Mouse (Mus musculus) CD4-positive helper T cell, adult 2 months (primary cell): ENCODE measurements around the gene Vpreb1.

ENCODE experiments used
- DNase-seq: peaks from one replicate; pipeline ENCODE4 v3.0.0-alpha.2; 2012; ENCODE audit warnings: low read depth, missing footprints, low spot score

Vpreb1 gene

GRCm38 (mm10) chr16:16870617-16871331, at the start of gene Vpreb1, which contains the start of gene Top3b:
TSS of gene Vpreb1 (minus strand) at chr16:16870843.
TSS of gene Top3b (plus strand) at chr16:16870736.
- peak; percentile 93 for DNase-seq

DNA sequence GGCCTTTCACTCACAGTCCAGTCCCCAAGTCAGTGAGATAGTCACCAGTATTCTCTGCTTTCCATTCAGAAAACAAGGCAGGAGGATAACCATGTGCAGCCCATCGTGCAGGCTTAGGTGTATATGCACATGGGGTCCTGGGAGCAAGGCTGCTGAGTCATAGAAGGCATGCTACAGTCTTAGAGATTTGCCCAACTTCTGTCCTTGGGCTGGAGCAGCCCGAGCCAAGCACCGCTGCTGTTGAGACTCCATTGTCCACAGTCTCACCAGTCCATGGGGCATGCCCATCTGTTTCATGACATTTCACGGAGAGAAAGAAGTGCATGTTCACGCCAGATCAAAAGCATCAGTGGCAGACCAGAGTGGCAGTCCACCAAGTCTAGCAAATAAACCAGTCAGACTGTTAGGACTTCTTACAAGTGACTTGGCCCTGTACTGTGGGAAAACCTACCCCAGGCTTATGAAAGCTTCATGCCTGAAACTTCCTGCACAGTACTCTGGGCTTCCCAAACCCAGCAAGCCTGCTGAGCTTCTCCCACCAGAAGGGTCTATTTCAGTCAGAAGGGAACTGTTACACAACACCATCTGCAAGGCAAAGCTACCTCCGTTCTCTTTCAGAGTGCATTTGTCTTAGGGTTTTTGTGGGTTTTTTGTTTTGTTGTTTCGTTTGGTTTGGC, 47.9 kb upstream of the Vpreb1 start:
- DNase-seq, result no peak

DNA sequence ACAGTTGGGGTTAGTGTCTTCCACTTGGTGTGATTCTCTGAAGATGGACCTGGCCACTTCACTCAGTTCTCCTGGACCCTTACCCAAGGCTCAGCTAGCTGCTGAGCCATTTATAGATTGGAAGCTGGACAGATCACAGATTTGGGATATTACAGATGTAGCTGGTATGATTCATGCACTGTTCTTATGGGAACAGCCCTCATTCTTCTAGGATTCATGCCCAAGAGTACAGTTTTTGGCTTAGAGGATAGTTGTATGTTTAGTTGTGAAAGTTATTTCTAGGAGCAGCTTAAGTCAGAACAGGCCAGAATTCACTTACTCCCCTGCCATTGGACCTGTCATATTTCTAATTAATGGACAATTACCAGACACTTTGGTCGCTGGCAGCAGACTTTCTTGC, 42.8 kb upstream of the Vpreb1 start:
- no peak for DNase-seq

DNA sequence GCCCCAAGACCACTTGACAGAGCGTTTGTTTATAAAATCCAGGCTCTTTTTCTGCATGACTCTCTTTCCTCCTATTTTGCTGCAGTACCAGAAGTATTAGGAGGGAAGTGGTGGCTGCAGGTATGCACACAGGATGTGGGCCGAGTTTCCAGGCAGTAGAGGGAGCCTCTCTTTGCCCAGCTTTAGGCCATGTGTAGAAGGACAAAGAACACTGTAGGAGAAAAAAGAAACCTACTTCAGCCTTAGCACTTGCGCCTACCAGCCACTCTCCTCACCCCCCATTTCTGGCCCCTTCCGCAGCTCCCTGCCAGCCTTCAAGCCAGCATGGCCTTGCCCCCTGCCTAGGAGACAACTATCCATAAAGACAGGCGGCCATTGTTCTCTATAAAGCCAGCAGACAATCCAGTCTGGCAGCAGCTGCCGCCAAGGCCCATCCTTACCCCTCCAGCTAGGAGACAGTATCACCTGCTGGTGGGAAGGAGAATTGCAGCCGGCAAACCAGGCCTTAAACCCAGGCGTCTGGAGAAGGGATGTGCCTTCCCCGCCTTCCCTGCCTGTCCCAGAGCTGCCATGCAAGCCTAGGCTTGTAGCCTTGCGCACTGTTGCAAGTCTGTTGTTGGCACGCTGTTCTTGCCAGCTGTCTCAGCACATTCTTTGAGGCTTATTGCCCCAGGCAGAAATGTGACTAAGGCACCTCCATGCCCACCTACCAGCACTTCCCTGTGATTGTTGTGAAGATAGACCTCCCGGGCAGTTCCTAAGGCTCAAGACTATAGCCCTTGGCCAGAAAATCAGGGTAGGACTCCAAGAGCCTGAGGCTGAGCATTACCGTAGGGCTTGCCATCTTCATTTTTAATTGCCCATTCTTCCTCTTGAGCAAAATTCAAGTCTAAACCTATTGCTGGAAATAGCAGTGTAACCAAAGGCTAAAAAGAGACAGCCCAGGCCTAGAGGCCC, 41.3 kb upstream of the Vpreb1 start:
- peak; percentile 74 for DNase-seq

DNA sequence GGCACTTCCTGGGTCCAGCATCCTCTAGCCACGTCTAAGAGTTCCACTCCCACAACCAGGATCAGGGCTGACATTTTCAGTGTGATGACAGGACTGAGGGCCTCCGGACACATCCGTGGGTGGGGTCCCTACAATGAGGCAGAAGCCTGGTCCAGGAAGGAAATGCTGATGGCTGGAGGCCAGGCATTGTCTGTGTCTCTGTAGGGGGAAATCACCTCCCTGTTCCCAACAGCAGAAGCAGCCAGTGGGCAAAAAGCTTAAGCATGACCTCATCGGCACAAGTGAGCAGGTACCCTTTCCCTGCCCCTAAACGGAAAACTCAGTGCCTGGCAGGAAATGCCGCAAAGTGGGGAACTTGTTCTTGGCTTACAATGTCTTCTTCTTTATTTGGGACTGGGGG, 37.2 kb upstream of the Vpreb1 start:
- no peak for DNase-seq

DNA sequence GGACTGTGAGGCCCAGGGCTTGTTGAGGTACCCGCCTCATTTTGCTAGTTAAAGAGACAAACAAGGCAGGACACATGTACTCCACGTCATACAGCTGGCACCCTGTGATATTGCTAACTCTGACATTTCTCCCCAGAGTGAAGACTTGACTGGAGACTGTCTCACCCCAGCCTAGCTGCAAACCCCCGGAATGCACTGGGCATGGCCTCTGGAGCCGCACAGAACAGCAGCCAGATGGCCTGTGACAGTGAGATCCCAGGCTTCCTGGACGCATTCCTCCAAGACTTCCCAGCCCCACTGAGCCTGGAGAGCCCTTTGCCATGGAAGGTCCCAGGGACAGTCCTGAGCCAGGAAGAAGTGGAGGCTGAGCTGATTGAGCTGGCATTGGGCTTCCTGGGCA, 32.5 kb upstream of the Vpreb1 start:
- DNase-seq, result no peak

GRCm38 (mm10) chr16:16902329-16902728, 31.7 kb upstream of the Vpreb1 start:
- DNase-seq, result no peak

DNA sequence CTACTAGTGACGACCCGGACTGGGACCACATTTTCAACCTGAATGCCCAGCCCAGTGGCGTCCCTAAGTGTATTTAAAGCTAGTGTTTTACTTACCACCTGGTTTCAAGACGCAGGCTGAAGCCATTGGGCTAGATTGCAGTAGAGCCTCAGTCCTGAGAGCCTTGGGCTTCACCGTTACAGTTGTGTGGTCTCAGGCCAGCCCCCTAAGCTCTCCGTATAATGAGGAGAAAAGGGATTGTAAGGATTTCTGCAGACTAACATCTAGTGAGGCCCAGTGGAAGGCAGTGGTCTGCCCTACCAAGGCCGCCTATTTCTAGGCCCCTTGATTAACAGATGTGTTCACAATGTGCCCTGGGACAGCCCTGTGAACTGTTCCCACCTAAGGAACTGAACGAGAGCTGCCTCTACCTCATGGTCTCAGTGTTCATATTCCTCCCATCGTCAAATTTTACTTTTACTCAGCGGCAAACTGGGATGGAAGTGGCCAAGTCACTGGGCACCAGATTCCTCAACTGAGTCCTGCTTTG, 26.5 kb upstream of the Vpreb1 start:
- no peak for DNase-seq

DNA sequence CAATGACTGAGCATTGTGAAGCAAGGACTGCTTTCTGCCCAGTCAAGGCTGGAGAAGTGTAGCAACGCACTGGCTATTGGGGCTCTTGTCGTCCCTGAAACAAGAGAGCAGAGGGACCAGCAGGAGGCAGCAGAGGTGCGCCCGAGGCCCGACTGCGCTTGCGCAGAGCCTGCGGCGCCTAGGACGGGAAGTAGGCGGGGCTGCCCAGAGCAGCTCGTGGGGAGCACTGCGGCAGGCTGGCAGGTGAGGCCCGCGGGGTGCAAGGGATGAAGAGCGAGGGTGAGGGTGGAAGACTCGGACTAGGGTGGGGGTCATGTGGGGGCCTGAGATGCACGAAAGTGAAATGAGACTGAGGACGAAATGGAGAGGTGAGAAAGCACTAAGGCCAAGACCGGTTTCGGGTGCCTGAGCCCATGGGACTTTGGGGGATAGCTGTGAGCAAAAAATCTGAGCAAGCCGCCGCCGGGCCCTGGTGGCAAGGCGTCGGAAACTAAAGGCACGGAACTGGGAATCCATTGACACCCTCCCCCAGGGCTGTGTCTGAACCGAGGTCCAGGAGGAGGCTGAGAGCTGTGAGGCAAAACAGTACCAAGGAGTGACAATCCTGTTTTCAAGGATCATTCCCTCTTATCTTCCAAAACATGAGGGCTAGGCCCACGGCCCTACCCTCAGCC, 25.9 kb upstream of the Vpreb1 start, which contains the start of gene Ppm1f:
TSS of gene Ppm1f (plus strand) at position 88 of the 674 bp plus-strand sequence.
- peak; percentile 95 for DNase-seq

DNA sequence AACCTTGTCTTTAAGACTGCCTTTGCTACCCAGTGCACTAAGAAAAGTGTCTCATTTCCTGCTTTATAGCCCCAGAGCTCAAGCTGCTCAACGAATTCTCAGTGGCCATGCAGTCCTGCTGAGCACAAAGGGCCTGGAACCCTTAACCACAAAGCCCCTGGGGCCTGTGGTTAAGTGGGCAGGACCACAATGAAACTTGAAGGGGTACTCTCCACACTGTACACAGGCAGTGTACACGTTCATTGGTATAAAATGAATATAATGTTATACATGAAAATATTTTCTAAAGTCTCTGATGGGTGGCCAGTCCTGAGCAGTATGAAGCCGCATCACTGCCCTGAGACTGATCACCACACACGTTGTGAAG, 25.4 kb upstream of the Vpreb1 start:
- peak; percentile 12 for DNase-seq

GRCm38 (mm10) chr16:16892366-16892765, 21.7 kb upstream of the Vpreb1 start:
- DNase-seq, result no peak

DNA sequence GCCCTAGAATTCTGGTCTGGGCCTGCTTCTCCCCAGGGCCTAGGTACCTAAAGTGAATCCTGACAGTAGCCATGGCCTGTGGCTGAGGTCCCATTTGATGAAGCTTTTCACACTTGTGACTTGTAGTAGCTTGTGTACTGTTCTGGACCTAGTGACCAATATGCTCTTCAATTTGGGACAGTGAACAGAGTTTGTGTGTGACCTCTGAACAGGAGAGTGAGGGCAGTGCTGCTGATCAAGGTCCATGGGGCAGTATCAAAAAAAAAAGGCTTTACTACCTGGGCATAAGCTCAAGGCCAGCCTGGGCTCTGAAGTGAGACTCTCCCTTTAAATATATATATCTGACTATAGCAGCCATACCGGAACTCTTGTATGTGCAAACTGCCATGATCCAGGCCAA, 17.7 kb upstream of the Vpreb1 start:
- DNase-seq, result no peak

- no peak for DNase-seq
Measured at GRCm38 (mm10) chr16:16879025-16879424, 8.4 kb upstream of the Vpreb1 start.

- DNase-seq, result peak; percentile 8
Measured at GRCm38 (mm10) chr16:16870241-16870616, 414 bp downstream of the Vpreb1 start.

- DNase-seq, result peak; percentile 38
Measured at GRCm38 (mm10) chr16:16865696-16866561, 4.7 kb downstream of the Vpreb1 start.

GRCm38 (mm10) chr16:16865217-16865616, 5.4 kb downstream of the Vpreb1 start:
- DNase-seq, result no peak

DNA sequence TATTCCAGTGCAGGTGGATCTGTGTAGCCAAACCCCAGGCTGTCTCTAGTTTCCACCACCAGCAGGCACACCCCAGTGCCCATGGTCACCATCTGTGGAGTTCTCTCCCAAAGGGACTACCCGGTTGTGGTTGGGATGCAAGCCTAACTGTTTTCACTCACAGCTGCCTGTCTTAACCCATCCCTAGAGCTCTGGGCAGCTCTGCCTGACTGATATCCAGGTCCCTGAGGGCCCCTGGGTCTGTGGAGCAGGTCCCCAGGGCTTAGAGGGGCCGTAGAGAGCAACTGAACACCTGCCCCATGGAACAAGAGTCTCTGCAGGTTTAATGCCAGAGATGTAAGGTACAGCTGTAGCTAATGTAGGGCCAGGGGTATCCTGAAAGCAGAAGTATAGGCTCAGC, 6.7 kb downstream of the Vpreb1 start, which contains the start of gene Igll1:
TSS of gene Igll1 (minus strand) at position 8 of the 400 bp plus-strand sequence.
- no peak for DNase-seq

DNA sequence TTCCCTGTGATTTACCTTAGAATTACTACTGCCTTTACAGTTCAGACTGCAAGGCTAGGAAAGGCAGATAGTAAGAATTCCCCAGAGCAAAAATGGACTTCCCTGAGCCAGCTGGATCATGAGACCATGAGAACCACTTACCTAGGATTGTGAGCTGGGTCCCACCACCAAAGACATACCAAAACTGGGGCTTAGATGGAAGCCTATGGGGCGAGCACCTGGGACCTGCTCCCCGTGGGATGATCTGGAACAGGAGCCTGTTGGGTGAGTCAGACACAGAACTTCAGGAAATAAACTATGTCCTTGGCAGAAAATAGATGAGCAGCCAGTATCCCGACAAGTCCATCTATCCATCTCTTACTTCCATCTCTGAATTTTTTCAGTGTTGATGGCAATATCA, 8.4 kb downstream of the Vpreb1 start:
- DNase-seq, result no peak

DNA sequence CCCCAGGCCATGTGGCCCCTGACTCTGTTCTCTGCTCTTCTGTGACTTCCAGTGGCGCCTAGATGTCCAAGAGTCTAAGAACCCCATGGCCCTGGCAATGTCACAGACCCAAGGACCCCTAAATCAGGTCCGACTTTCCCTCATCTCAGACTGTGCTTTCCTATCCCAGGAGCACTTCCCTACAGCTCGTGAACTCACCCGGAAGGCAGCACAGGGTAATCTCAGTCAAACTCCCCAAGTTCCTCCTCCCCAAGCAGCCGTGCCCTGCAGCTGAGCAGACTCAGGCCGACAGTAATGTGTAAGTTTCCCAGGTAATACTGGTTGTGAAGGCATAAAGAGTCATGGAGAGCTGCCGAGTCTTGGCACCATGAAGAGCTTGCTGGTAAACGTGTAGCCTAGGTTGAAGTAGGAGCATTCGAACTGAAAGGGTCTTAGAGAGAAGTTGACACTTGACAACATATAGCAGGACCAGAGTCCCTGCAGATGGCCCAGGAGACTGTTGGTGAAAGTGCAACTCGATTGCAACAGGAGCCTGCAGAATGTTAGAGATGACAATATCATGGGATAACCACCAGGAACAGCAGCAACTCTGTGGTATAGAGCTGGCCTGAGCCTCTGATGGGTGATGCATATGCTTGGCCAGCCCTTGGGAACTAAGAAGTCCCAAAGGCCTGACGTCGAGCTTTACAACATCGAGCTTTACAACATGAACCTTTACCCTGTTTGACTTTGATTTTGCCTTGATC, 13.7 kb downstream of the Vpreb1 start:
- DNase-seq, result no peak
